Mouse (Mus musculus) lung, postnatal 0 days (tissue): ENCODE data around the gene Sez6. TPM values are rescaled to one million over a fixed set of nuclear protein-coding genes. Genes with fewer than 3 reads are reported as not detected.

Experiments used
- ATAC-seq: fragments of 200-750 bp; cut with Nextera tagmentation; 2 replicates; pipeline ENCODE4 v1.8.0; 2017; ENCODE audit warnings: moderate library complexity
- DNase-seq: peaks from one replicate; pipeline ENCODE4 v3.0.0-alpha.2; 2016; ENCODE audit warnings: low spot score
- H3K27ac ChIP-seq: fragments of 300-500 bp; sonication (generic); 2 replicates; pipeline ENCODE4 v1.5.1; 2014; ENCODE audit warnings: antibody characterized with exemption, mild to moderate bottlenecking, low read length, mixed read lengths
- H3K27me3 ChIP-seq: fragments of 300-500 bp; sonication (generic); replicated peaks from 2 replicates; pipeline ENCODE4 v1.6.1; 2014; ENCODE audit warnings: low read length, mixed read lengths; ENCODE audit not compliant: insufficient read depth
- H3K36me3 ChIP-seq: fragments of 300-500 bp; sonication (generic); 2 replicates; pipeline ENCODE4 v1.6.1; 2014; ENCODE audit warnings: low read length, mixed read lengths; ENCODE audit not compliant: insufficient read depth
- H3K4me1 ChIP-seq: fragments of 300-500 bp; sonication (generic); 2 replicates; pipeline ENCODE4 v1.6.1; 2014; ENCODE audit warnings: antibody characterized with exemption, low read depth, low read length, mixed read lengths; ENCODE audit not compliant: insufficient read depth
- H3K4me2 ChIP-seq: fragments of 300-500 bp; sonication (generic); replicated peaks from 2 replicates; pipeline ENCODE4 v1.6.1; 2014; ENCODE audit warnings: low read depth, mild to moderate bottlenecking, low read length, moderate library complexity, mixed read lengths
- H3K4me3 ChIP-seq: fragments of 300-500 bp; sonication (generic); 2 replicates; pipeline ENCODE4 v1.5.1; 2014; ENCODE audit warnings: low read depth, low read length
- H3K9ac ChIP-seq: fragments of 300-500 bp; sonication (generic); replicated peaks from 2 replicates; pipeline ENCODE4 v1.6.1; 2014; ENCODE audit warnings: low read depth, mild to moderate bottlenecking
- H3K9me3 ChIP-seq: fragments of 300-500 bp; sonication (generic); 2 replicates; pipeline ENCODE4 v1.6.1; 2016; ENCODE audit warnings: low read length, mixed read lengths
- CTCF ChIP-seq: IDR thresholded peaks from 2 replicates; pipeline ENCODE4 v1.5.1; 2016; ENCODE audit warnings: antibody characterized with exemption, mild to moderate bottlenecking
- EP300 ChIP-seq: IDR thresholded peaks from 2 replicates; pipeline ENCODE4 v1.6.1; 2016; ENCODE audit warnings: antibody characterized with exemption, mild to moderate bottlenecking, control low read depth
- WGBS: fragments of 180-500 bp; shearing (Covaris S2); extraction: QIAGEN DNeasy Blood & Tissue Kit; methylation state at CpG from one replicate; pipeline ENCODE4 v1.1.7; 2014; 5-methylcytosine and 5-hydroxymethylcytosine counted together
- polyA plus RNA-seq: library from polyadenylated mRNA; unstranded; fragments of >200 nt; fragmentation: Nextera tagmentation; extraction: Ambion mirVana; gene quantifications from 2 replicates; pipeline ENCODE4 v1.2.1, GENCODE M21; 2015

The Sez6 gene
- polyA plus RNA-seq, 1 experiment from 2014 or later, result 0.06 TPM

- no peaks in the 10 kb centered on the region for H3K9me3 ChIP-seq
- no peaks in the 10 kb centered on the region for H3K36me3 ChIP-seq
- H3K4me2 ChIP-seq, result no peak overlapping the region
- ATAC-seq, result no peak
- no peaks in the 10 kb centered on the region for H3K27me3 ChIP-seq
- peaks cover 4% of the 10 kb centered on the region; the same call in 1 of the 2 replicates for H3K4me1 ChIP-seq
- WGBS, result 81% methylated on average over 2 of the region's 2 CpGs
- H3K9ac ChIP-seq, result no peak overlapping the region
- H3K4me3 ChIP-seq, result no peak overlapping the region
- no peak for DNase-seq
- no peak for TF ChIP-seq CTCF
- TF ChIP-seq EP300, result no peak
- H3K27ac ChIP-seq, result no peak overlapping the region
Measured at GRCm38 (mm10) chr11:77890648-77891258, 39.8 kb upstream of the Sez6 start.

GRCm38 (mm10) chr11:77892883-77893282 lies 37.7 kb upstream of the Sez6 start:
- Histone ChIP-seq H3K4me1 (peaks cover 9% of the 10 kb centered on the region; the same call in 1 of the 2 replicates), H3K27me3 (no peaks in the 10 kb centered on the region), H3K9me3 (no peaks in the 10 kb centered on the region), H3K36me3 (no peaks in the 10 kb centered on the region), H3K4me3 (no peak overlapping the region), H3K4me2 (no peak overlapping the region), H3K9ac (no peak overlapping the region), H3K27ac (no peak overlapping the region)
- DNase-seq (no peak), ATAC-seq (no peak)
- WGBS, result 33% methylated on average over 5 of the region's 5 CpGs
- TF ChIP-seq CTCF (no peak), EP300 (no peak)

GRCm38 (mm10) chr11:77893283-77893682 lies 37.3 kb upstream of the Sez6 start:
- no peak overlapping the region for H3K9ac ChIP-seq
- H3K27ac ChIP-seq, result no peak overlapping the region
- H3K4me2 ChIP-seq, result no peak overlapping the region
- no peak overlapping the region for H3K4me3 ChIP-seq
- ATAC-seq (no peak), DNase-seq (no peak)
- H3K4me1 ChIP-seq, result peaks cover 9% of the 10 kb centered on the region; the same call in 1 of the 2 replicates
- WGBS, result 46% methylated on average over 6 of the region's 6 CpGs
- H3K36me3 ChIP-seq, result no peaks in the 10 kb centered on the region
- H3K9me3 ChIP-seq, result no peaks in the 10 kb centered on the region
- TF ChIP-seq EP300 (no peak), CTCF (no peak)
- no peaks in the 10 kb centered on the region for H3K27me3 ChIP-seq

GRCm38 (mm10) chr11:77893787-77894718 lies 36.5 kb upstream of the Sez6 start, which contains the start of gene Pipox:
Pipox (minus strand) TSS chr11:77894096.
- no peaks in the 10 kb centered on the region for H3K36me3 ChIP-seq
- H3K4me1 ChIP-seq, result peaks cover 9% of the 10 kb centered on the region; the same call in 1 of the 2 replicates
- H3K4me3 ChIP-seq, result no peak within 1 kb of the TSS
- no peaks in the 10 kb centered on the region for H3K27me3 ChIP-seq
- ATAC-seq, result peak; percentile 93
- no peak within 1 kb of the TSS; the same call in 1 of the 2 replicates for H3K27ac ChIP-seq
- no peak for TF ChIP-seq EP300
- peak; percentile 71 for TF ChIP-seq CTCF
- peak; percentile 84 for DNase-seq
- WGBS, result 19% methylated on average over 11 of the region's 11 CpGs
- no peak within 1 kb of the TSS for H3K9ac ChIP-seq
- H3K4me2 ChIP-seq, result peak within 1 kb of the TSS; percentile 9; the same call in 1 of the 2 replicates
- H3K9me3 ChIP-seq, result no peaks in the 10 kb centered on the region

GRCm38 (mm10) chr11:77894967-77895366 lies 35.6 kb upstream of the Sez6 start:
- no peak overlapping the region for H3K27ac ChIP-seq
- TF ChIP-seq EP300 (no peak), CTCF (no peak)
- ATAC-seq, result no peak

GRCm38 (mm10) chr11:77896011-77896410 lies 34.6 kb upstream of the Sez6 start:
- 63% methylated on average over 9 of the region's 9 CpGs for WGBS
- H3K4me2 ChIP-seq, result no peak overlapping the region

More at GRCm38 (mm10) chr11:77894967-77895366, 35.6 kb upstream of the Sez6 start:
- Histone ChIP-seq H3K27me3 (no peaks in the 10 kb centered on the region), H3K9ac (no peak overlapping the region), H3K36me3 (no peaks in the 10 kb centered on the region), H3K9me3 (no peaks in the 10 kb centered on the region), H3K4me2 (no peak overlapping the region), H3K4me3 (no peak overlapping the region), H3K4me1 (peaks cover 9% of the 10 kb centered on the region; the same call in 1 of the 2 replicates)
- 87% methylated on average over 2 of the region's 2 CpGs for WGBS
- no peak for DNase-seq

More at GRCm38 (mm10) chr11:77896011-77896410, 34.6 kb upstream of the Sez6 start:
- no peak for DNase-seq
- no peaks in the 10 kb centered on the region for H3K36me3 ChIP-seq
- peaks cover 9% of the 10 kb centered on the region; the same call in 1 of the 2 replicates for H3K4me1 ChIP-seq
- no peak overlapping the region for H3K9ac ChIP-seq
- H3K27me3 ChIP-seq, result no peaks in the 10 kb centered on the region
- H3K4me3 ChIP-seq, result no peak overlapping the region
- TF ChIP-seq EP300, result no peak
- no peak for TF ChIP-seq CTCF
- H3K9me3 ChIP-seq, result no peaks in the 10 kb centered on the region
- H3K27ac ChIP-seq, result no peak overlapping the region
- ATAC-seq, result no peak
